Mouse (Mus musculus) B cell, adult 67 days (primary cell): ENCODE measurements around the gene Dcaf17. TPM values are rescaled to one million over a fixed set of nuclear protein-coding genes. Genes with fewer than 3 reads are reported as not detected.

Experiments
- total RNA-seq, 2 experiments: library from RNA; stranded (reverse); gene quantifications; 4 replicates each; pipeline ENCODE4 v1.2.4; 2023

Gene Dcaf17
- total RNA-seq, result 10 to 100 TPM; 28.7 to 34.0 TPM

DNA sequence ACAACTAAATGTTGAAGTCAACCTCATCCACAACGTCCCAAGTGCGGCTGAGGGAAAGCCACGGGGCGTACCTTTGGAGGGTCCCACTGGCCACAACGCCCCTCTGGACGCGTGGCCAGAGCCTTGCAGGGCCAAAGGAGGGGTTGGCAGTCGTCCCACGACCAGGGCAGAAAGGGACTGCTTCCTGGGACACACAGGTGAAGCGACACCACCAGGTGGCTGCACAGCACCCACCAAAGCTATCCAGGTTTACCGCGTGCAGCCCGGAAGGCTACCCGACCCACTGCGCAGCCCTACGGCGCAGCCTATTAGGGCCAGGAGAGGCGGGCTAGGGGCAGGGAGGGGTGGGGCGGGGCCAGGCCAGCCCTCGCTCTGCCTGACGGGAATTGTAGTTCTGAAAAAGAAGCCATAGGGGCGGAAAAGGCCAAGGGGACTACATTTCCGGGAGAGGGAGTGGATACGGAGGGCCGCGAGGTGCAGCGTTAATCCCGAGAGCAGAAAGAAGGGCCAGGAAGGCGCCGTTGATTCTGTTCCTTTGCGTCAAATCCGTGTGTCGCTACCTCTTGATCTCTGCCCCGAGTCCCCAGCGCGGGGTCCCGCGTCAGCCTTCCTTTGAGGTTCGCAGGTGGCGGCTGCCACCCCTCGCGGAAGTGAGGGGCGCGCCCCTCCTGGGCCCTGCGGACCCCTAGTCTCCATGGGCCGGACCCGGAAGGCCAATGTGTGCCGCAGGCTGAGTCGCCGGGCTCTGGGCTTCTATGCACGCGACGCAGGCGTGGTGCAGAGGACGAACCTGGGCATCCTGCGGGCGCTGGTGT lies at the start of gene Dcaf17, which contains the start of gene Mettl8:
Dcaf17 (plus strand) TSS at position 29 of the 815 bp plus-strand sequence.
Mettl8 (minus strand) TSS at position 284 of the 815 bp plus-strand sequence.

DNA sequence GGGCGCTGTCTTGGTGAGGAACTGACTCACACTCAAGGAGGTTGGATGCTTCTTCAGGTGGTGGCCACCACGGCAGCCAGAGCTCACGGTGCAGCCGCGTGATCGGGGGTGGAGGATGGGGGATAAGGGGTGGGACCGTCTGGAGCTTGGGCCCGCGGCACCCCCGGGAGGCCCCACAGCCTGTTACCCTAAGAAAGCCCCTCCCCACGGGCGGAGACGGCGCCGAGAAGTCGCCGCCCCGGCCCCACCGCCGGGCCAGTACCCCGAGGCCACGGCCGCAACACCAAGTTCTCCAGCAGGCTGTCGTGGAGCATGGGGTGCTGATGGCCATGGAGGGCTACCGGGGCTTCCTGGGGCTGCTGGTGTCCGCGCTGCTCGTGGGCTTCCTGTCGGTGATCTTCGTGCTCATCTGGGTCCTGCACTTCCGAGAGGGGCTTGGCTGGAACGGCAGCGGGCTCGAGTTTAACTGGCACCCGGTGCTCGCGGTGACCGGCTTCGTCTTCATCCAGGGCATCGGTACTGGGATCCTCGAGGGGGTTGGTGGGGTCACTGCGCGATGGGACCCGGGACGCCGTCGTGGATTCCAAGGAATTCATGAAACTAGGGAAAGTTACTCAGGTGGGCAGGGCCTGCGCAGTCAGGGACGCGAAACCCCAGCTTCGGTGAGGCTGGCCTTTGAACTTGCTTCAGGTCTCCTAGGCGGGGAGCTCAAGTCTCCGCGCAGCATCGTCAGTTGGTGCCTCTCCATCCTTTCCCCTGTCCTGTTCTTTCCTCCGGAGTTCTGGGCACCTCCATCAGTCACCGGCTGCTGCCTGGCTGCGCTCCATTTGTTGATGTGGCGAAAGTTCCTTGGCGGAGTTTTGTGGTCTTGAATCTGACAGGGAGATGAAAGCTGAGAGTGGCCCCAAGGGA lies 62.9 kb downstream of the Dcaf17 start, which contains the start of gene Cybrd1:
Cybrd1 (plus strand) TSS at position 127 of the 912 bp plus-strand sequence.

Other genes starting within 250 kb of the Dcaf17 start
- 10 to 100 TPM; 86.7 to 90.5 TPM for gene Tlk1, start 229.6 kb upstream of the Dcaf17 start, total RNA-seq
- 10 to 100 TPM; 21.8 to 23.9 TPM for gene Mettl8, start 255 bp downstream of the Dcaf17 start, total RNA-seq
- under 1 TPM in 1 of 2 experiments, not detected in 1; 0.23 TPM for gene Cybrd1, start 62.6 kb downstream of the Dcaf17 start, total RNA-seq
- 10 to 100 TPM; 71.1 to 81.3 TPM for gene Dync1i2, start 156.4 kb downstream of the Dcaf17 start, total RNA-seq